Mouse (Mus musculus) lung, adult 2 months (tissue): ENCODE data around the gene Aplf.

ENCODE experiments used
- CTCF ChIP-seq: fragments of 200-500 bp; IDR thresholded peaks from 2 replicates; pipeline ENCODE4 v1.5.1; 2011; ENCODE audit warnings: mild to moderate bottlenecking, low read length, control low read depth; ENCODE audit not compliant: insufficient read depth
- POLR2A ChIP-seq: fragments of 200-500 bp; IDR thresholded peaks from 2 replicates; pipeline ENCODE4 v1.6.1; 2011; ENCODE audit warnings: low read depth, mild to moderate bottlenecking, control low read depth, low read length, borderline replicate concordance; ENCODE audit errors: extremely low read depth

DNA sequence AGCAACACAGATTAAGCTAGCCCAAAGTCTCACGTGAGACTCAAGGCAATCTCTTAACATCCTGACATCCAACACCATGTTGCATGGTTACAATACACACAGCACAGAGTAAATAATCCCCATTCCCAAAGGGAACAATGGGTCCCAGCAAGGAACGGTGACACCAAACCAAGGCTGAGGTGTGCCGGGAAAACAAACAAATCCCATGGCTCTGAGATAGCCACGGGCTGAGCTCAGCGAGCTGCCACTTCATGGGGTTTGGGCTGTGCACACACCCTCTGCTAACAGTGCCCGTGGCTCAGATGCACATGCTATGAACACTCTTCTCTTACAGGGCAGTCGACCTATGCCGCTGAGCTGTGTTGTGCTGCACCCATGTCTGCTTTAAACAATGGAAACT lies 54.0 kb downstream of the Aplf start:
- TF ChIP-seq CTCF (no peak), POLR2A (no peak)
